Mouse (Mus musculus) T-cell, adult 66 days (primary cell): ENCODE measurements around the gene Blvra. TPM values are rescaled to one million over a fixed set of nuclear protein-coding genes. Genes with fewer than 3 reads are reported as not detected.

Experiments
- total RNA-seq, 2 experiments: library from RNA; stranded (reverse); gene quantifications; 3 replicates in 1 of 2; 4 replicates in 1 of 2; pipeline ENCODE4 v1.2.4; 2023

Blvra gene
- 10 to 100 TPM; 15.3 to 20.0 TPM for total RNA-seq

DNA sequence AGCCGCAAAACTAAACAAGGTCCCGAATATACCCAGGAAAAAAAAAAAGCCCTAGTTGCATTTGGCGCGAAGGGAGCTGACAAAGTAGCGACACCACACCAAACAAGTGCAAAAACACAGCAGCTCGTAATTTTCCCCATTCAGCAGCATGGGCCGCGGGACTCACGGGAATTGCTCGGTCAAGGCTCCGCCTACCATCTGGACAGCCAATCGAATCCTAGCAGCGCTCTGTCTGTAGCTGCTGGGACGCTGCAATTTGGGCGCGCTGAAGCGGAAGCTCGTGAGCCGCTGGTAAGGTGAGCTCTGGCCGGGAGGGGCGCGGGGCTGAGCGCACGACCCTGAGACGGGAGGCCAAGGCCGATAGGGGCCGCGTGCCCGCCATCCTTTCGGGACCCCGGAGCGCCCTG is at the start of gene Blvra:
TSS of gene Blvra (plus strand) at position 231 of the 407 bp plus-strand sequence.

DNA sequence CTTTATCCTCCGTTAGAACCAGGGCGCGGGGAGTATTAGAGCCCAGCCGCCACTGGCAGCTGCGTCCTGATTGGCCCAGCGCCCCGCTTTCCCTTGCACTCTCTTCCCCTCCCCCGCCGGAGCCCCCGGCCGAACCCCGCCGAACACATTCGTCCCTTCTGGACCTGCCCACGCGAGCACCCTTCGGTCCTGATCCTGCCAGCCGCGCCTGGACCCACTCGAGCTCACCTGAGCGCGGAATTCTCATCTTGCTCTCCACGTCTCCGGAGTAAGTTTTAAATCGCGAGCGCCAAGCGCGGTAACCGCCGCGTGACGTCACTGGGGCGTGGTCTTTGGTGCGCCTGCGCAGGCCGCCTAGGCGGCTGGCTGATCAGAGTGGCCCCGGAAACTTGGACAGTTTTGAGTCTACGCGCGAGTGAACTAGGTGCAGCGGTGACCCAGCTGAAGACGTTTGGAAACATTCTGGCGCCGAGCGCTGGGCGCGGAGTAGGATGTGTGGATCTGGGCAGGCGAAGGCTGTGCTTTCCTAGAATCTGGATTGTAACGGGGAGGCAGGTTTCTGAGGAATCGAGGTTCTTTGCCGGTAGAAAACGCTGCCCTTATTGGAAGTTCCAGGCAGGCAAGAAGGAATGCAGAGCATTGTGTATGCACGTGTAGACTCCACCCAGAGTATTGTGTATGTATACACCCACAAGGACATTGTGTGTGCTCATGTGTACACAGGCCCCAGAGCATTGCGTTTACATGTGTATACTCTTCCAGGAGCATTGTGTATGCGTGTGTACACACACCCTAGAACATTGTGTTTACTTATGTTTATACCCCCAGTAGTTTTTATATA is 63.4 kb downstream of the Blvra start, which contains the start of gene Ncaph:
TSS of gene Ncaph (minus strand) at position 334 of the 841 bp plus-strand sequence.

GRCm38 (mm10) chr2:127143158-127144063 is 72.9 kb downstream of the Blvra start, which contains the start of gene Itpripl1:
TSS of gene Itpripl1 (minus strand) at chr2:127143442.

Other genes with a start within 250 kb of the Blvra start
- 100 to 1,000 TPM in 1 of 2 experiments, 10 to 100 TPM in 1; 98.5 to 103 TPM for gene Trpm7, start 194.4 kb upstream of the Blvra start, total RNA-seq
- 10 to 100 TPM; 54.6 to 56.6 TPM for gene Sppl2a, start 137.4 kb upstream of the Blvra start, total RNA-seq
- gene Ap4e1, start 61.9 kb upstream of the Blvra start, total RNA-seq: 10 to 100 TPM; 26.5 to 28.4 TPM
- 1 to 10 TPM; 7.6 to 8.0 TPM for gene Ncaph, start 63.3 kb downstream of the Blvra start, total RNA-seq
- 10 to 100 TPM; 18.9 to 24.8 TPM for gene Itpripl1, start 72.8 kb downstream of the Blvra start, total RNA-seq
- 1 to 10 TPM; 3.3 TPM for gene 1810024B03Rik, start 137.6 kb downstream of the Blvra start, total RNA-seq
- 100 to 1,000 TPM; 166 to 186 TPM for gene Snrnp200, start 137.7 kb downstream of the Blvra start, total RNA-seq
- gene Ciao1, start 177.2 kb downstream of the Blvra start, total RNA-seq: 10 to 100 TPM; 39.9 to 43.2 TPM
- gene Tmem127, start 177.2 kb downstream of the Blvra start, total RNA-seq: 10 to 100 TPM; 54.5 to 58.7 TPM
- gene Stard7, start 199.6 kb downstream of the Blvra start, total RNA-seq: 10 to 100 TPM; 66.4 to 69.3 TPM